ENCODE assay signal across 10 mouse cellular contexts in the genomic region with DNA sequence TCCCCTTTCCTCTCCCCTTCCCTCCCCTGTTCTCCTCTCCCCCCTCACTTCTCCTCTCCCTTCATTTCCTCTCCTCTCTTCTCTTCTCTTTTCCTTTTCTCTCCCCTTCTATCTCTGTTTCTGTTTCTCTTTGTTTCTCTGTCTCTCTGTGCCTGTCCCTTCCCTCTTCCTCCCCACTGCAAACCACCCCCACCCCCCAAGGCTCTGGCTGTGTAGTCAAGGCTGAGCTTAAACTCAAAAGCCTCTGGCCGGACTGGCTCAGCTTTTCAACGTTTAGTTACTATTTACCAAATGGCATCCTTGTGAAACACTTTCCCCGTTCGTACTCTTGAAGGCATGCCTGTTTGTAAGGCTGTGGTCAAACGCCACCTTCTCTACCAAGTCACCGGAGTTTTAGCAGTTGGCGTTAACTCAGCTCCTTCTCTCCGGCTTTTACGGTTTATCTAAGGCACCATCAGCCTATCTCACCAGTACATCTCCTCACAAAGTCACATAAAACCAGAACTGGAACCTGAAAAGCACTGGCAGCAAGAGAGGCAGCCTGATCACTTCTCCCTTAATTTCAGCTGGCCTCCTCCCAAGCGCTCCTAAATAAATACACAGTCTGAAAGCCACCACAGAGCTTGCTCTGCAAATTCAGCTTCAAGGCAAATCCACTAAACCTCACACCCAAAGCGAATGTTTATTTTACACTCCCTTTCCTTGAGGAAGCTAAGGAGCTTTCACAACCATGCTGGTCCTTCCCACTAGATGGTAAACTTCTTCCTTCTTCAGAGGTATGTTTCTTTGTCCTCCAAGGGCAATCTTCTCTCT. TPM values are rescaled to one million over a fixed set of nuclear protein-coding genes. Genes with fewer than 3 reads are reported as not detected.
DNase-seq lines count a peak whose midpoint lies in the region; ATAC-seq and TF ChIP-seq lines count a peak whose summit lies in the region.
"Had no signal": no experiment of that assay in that cellular context is flagged by ENCODE, and none has a peak within 500 bp of the region (broad histone marks: within the 10 kb centered on the region; RNA-seq: fewer than 3 reads in every experiment).

No protein-coding gene starts in this region.

- H3K27me3 ChIP-seq in forebrain, embryonic 16.5 days (replicated peaks; ENCODE audit: control insufficient read depth, insufficient read depth, low read length) = no peaks in the 10 kb centered on the region
- no peaks in the 10 kb centered on the region for H3K27me3 ChIP-seq in forebrain, embryonic 11.5 days (ENCODE audit: control insufficient read depth, insufficient read depth, low read length)
- no peaks in the 10 kb centered on the region for H3K27me3 ChIP-seq in intestine, embryonic 15.5 days (replicated peaks)
- no peaks in the 10 kb centered on the region for H3K27me3 ChIP-seq in liver, embryonic 12.5 days (replicated peaks)
- H3K27me3 ChIP-seq in stomach, postnatal 0 days (ENCODE audit: control insufficient read depth, insufficient read depth, low read length) = no peaks in the 10 kb centered on the region

- 55% methylated on average over 11 of the region's 11 CpGs for WGBS in forebrain, embryonic 16.5 days
- WGBS in forebrain, embryonic 11.5 days = 59% methylated on average over 11 of the region's 11 CpGs
- WGBS in intestine, embryonic 15.5 days = 16% methylated on average over 11 of the region's 11 CpGs
- 14% methylated on average over 11 of the region's 11 CpGs for WGBS in liver, embryonic 12.5 days (ENCODE audit: insufficient replicate concordance)
- 9% methylated on average over 11 of the region's 11 CpGs for WGBS in stomach, postnatal 0 days

- no peak for TF ChIP-seq CTCF in bone marrow macrophage, adult 2 months (IDR thresholded peaks at IDR 0.05; ENCODE audit: low read depth, low read length)
- TF ChIP-seq CTCF in stomach, postnatal 0 days (IDR thresholded peaks at IDR 0.05; ENCODE audit: low read depth) = no peak

- H3K9ac ChIP-seq in forebrain, embryonic 16.5 days (replicated peaks; ENCODE audit: low read depth, low read length) = no peak overlapping the region
- no peak overlapping the region for H3K9ac ChIP-seq in forebrain, embryonic 11.5 days (ENCODE audit: low read length)
- no peak overlapping the region for H3K9ac ChIP-seq in intestine, embryonic 15.5 days
- H3K9ac ChIP-seq in liver, embryonic 12.5 days = no peak overlapping the region
- 0 out of 2 replicates have a peak overlapping the region, but pooled peaks have one; percentile 13 for H3K9ac ChIP-seq in stomach, postnatal 0 days (ENCODE audit: low read length)

- TF ChIP-seq EP300 in stomach, postnatal 0 days (optimal IDR thresholded peaks at IDR 0.05) = no peak

- no peak overlapping the region for H3K27ac ChIP-seq in forebrain, embryonic 16.5 days (ENCODE audit: low read length)
- H3K27ac ChIP-seq in forebrain, embryonic 11.5 days (ENCODE audit: low read depth, low read length) = no peak overlapping the region
- peak overlapping the region; percentile 22; the same call in 1 of the 2 replicates for H3K27ac ChIP-seq in bone marrow macrophage, adult 2 months (ENCODE audit: insufficient read depth, low read depth, low read length)
- H3K27ac ChIP-seq in intestine, embryonic 15.5 days = no peak overlapping the region
- no peak overlapping the region for H3K27ac ChIP-seq in liver, embryonic 12.5 days
- H3K27ac ChIP-seq in stomach, postnatal 0 days (replicated peaks) = no peak overlapping the region

- ATAC-seq in forebrain, embryonic 16.5 days = no peak
- ATAC-seq in forebrain, embryonic 11.5 days (replicated peaks; ENCODE audit: low FRiP score) = no peak
- ATAC-seq in intestine, embryonic 15.5 days = no peak
- no peak for ATAC-seq in liver, embryonic 12.5 days
- ATAC-seq in stomach, postnatal 0 days (ENCODE audit: low FRiP score, low TSS enrichment) = peak; percentile 59

- no peaks in the 10 kb centered on the region for H3K9me3 ChIP-seq in forebrain, embryonic 16.5 days (ENCODE audit: control insufficient read depth, low read length)
- no peaks in the 10 kb centered on the region for H3K9me3 ChIP-seq in forebrain, embryonic 11.5 days (ENCODE audit: control insufficient read depth, low read length)
- no peaks in the 10 kb centered on the region for H3K9me3 ChIP-seq in intestine, embryonic 15.5 days
- no peaks in the 10 kb centered on the region for H3K9me3 ChIP-seq in liver, embryonic 12.5 days (replicated peaks)
- no peaks in the 10 kb centered on the region for H3K9me3 ChIP-seq in stomach, postnatal 0 days (ENCODE audit: control insufficient read depth, low read length)

- no peak for DNase-seq in forebrain, embryonic 11.5 days (ENCODE audit: low spot score)
- DNase-seq in stomach, postnatal 0 days (ENCODE audit: low spot score) = peak; percentile 42
- DNase-seq in spleen, postnatal 36 days (ENCODE audit: low spot score in 2 of 2) = no peak
- DNase-seq in spleen, postnatal 10 days (ENCODE audit: low spot score in 2 of 2) = no peak

- 0 out of 2 replicates have a peak, but pooled peaks cover 5% of the 10 kb centered on the region for H3K4me1 ChIP-seq in forebrain, embryonic 16.5 days (replicated peaks; ENCODE audit: control insufficient read depth, insufficient read depth, low read length)
- H3K4me1 ChIP-seq in forebrain, embryonic 11.5 days (replicated peaks; ENCODE audit: control insufficient read depth, insufficient read depth, low read length) = no peaks in the 10 kb centered on the region
- peaks cover 12% of the 10 kb centered on the region for H3K4me1 ChIP-seq in bone marrow macrophage, adult 2 months (ENCODE audit: control insufficient read depth, insufficient read depth, low read length)
- H3K4me1 ChIP-seq in intestine, embryonic 15.5 days (replicated peaks) = no peaks in the 10 kb centered on the region
- H3K4me1 ChIP-seq in liver, embryonic 12.5 days = no peaks in the 10 kb centered on the region
- 0 out of 2 replicates have a peak, but pooled peaks cover 2% of the 10 kb centered on the region for H3K4me1 ChIP-seq in stomach, postnatal 0 days (replicated peaks; ENCODE audit: control insufficient read depth, insufficient read depth)

- 0 out of 2 replicates have a peak overlapping the region, but pooled peaks have one; percentile 7 for H3K4me2 ChIP-seq in forebrain, embryonic 16.5 days (ENCODE audit: low read length)
- H3K4me2 ChIP-seq in forebrain, embryonic 11.5 days (ENCODE audit: low read depth, low read length, severe bottlenecking) = no peak overlapping the region
- peak overlapping the region; percentile 22 for H3K4me2 ChIP-seq in intestine, embryonic 15.5 days (replicated peaks)
- peak overlapping the region; percentile 9 for H3K4me2 ChIP-seq in liver, embryonic 12.5 days
- peak overlapping the region; percentile 49 for H3K4me2 ChIP-seq in stomach, postnatal 0 days (replicated peaks; ENCODE audit: low read depth)

- no peak overlapping the region for H3K4me3 ChIP-seq in forebrain, embryonic 16.5 days (replicated peaks; ENCODE audit: low read length)
- H3K4me3 ChIP-seq in forebrain, embryonic 11.5 days (ENCODE audit: low read depth, low read length) = no peak overlapping the region
- no peak overlapping the region for H3K4me3 ChIP-seq in bone marrow macrophage, adult 2 months (ENCODE audit: insufficient read depth, low read length)
- H3K4me3 ChIP-seq in intestine, embryonic 15.5 days (replicated peaks) = no peak overlapping the region
- H3K4me3 ChIP-seq in liver, embryonic 12.5 days = no peak overlapping the region
- H3K4me3 ChIP-seq in stomach, postnatal 0 days (ENCODE audit: low read depth, low read length) = peak overlapping the region; percentile 10; the same call in 1 of the 2 replicates

- no peak for TF ChIP-seq POLR2A in bone marrow macrophage, adult 2 months (IDR thresholded peaks at IDR 0.05; ENCODE audit: borderline replicate concordance, low read depth, low read length)

- H3K36me3 ChIP-seq in forebrain, embryonic 16.5 days (ENCODE audit: control insufficient read depth, insufficient read depth) = no peaks in the 10 kb centered on the region
- no peaks in the 10 kb centered on the region for H3K36me3 ChIP-seq in forebrain, embryonic 11.5 days (ENCODE audit: control insufficient read depth, insufficient read depth, low read length)
- H3K36me3 ChIP-seq in intestine, embryonic 15.5 days = no peaks in the 10 kb centered on the region
- H3K36me3 ChIP-seq in liver, embryonic 12.5 days = no peaks in the 10 kb centered on the region
- H3K36me3 ChIP-seq in stomach, postnatal 0 days (ENCODE audit: control insufficient read depth, insufficient read depth, low read length) = no peaks in the 10 kb centered on the region

RNA-seq across cellular contexts. Expression of a gene that starts 19.4 kb away (rescaled TPM):
- not detected in 2 replicates for polyA plus RNA-seq in forebrain, embryonic 16.5 days (2015; fragmentation: Nextera tagmentation; extraction: Ambion mirVana)
- not detected in 2 replicates for polyA plus RNA-seq in forebrain, embryonic 11.5 days (2014; fragmentation: Nextera tagmentation; extraction: Ambion mirVana)
- polyA plus RNA-seq in bone marrow macrophage, adult 2 months (2012; ENCODE audit: insufficient read depth, insufficient read length, missing spikeins) = not detected in 2 replicates
- not detected in 2 replicates for polyA plus RNA-seq in intestine, embryonic 15.5 days (2015; fragmentation: Nextera tagmentation; extraction: Ambion mirVana)
- not detected in 2 replicates for polyA plus RNA-seq in liver, embryonic 12.5 days (2016; fragmentation: Nextera tagmentation; extraction: Ambion mirVana)
- not detected in 2 replicates for polyA plus RNA-seq in stomach, postnatal 0 days (2015; fragmentation: Nextera tagmentation; extraction: Ambion mirVana)
- polyA plus RNA-seq: C2C12; cortical plate, adult 2 months had no signal
